Mouse (Mus musculus) CH12.LX (cell line): ENCODE measurements around the gene Sppl2b. TPM values are rescaled to one million over a fixed set of nuclear protein-coding genes. Genes with fewer than 3 reads are reported as not detected.

Experiments
- DNase-seq: peaks from one replicate; pipeline ENCODE4 v3.0.0-alpha.2; 2013; ENCODE audit errors: extremely low read depth
- H3K27ac ChIP-seq: 2 replicates; pipeline ENCODE4 v1.5.1; 2012; ENCODE audit warnings: low read depth, mild to moderate bottlenecking, control low read depth, moderate library complexity; ENCODE audit not compliant: insufficient read depth
- H3K27me3 ChIP-seq: replicated peaks from 2 replicates; pipeline ENCODE3; 2012; ENCODE audit warnings: inconsistent platforms
- H3K36me3 ChIP-seq, 2 experiments: replicated peaks in 1 of 2; 2 replicates each; pipeline versions ENCODE3 to v1.6.1; 2012; ENCODE audit warnings: inconsistent platforms in 1 of 2, low read length in 1 of 2, mild to moderate bottlenecking in 1 of 2, mixed read lengths in 1 of 2, moderate library complexity in 1 of 2; ENCODE audit not compliant: control insufficient read depth in 1 of 2, insufficient read depth in 1 of 2
- H3K4me1 ChIP-seq, 2 experiments: 2 replicates each; pipeline ENCODE4 v1.6.1; 2012; ENCODE audit warnings: inconsistent platforms in 1 of 2, moderate library complexity in 1 of 2; ENCODE audit not compliant: insufficient read depth in 2 of 2, control insufficient read depth in 1 of 2
- H3K4me2 ChIP-seq: 2 replicates; pipeline ENCODE4 v1.6.1; 2012; ENCODE audit warnings: low read depth, mild to moderate bottlenecking, control low read depth; ENCODE audit not compliant: poor library complexity, insufficient read depth, severe bottlenecking
- H3K4me3 ChIP-seq, 3 experiments: fragments of 150-350 bp in 1 of 3; sonication (generic) in 1 of 3; replicated peaks in 1 of 3; 2 replicates each; pipeline versions ENCODE3 to v1.5.1; 2011 to 2012; ENCODE audit warnings: low read depth in 2 of 3, low read length in 2 of 3, mild to moderate bottlenecking in 2 of 3, moderate library complexity in 2 of 3, control low read depth in 1 of 3, improper control_type of control experiment in 1 of 3, inconsistent platforms in 1 of 3, mixed read lengths in 1 of 3; ENCODE audit not compliant: poor library complexity in 1 of 3
- H3K79me2 ChIP-seq: replicated peaks from 2 replicates; pipeline ENCODE4 v1.6.1; 2012; ENCODE audit warnings: mild to moderate bottlenecking, moderate library complexity; ENCODE audit not compliant: control insufficient read depth, poor library complexity, insufficient read depth, severe bottlenecking; ENCODE audit errors: extremely low read depth
- H3K9ac ChIP-seq: 2 replicates; pipeline ENCODE4 v1.6.1; 2012; ENCODE audit warnings: low read depth, mild to moderate bottlenecking, control low read depth, moderate library complexity; ENCODE audit not compliant: insufficient read depth
- H3K9me3 ChIP-seq: replicated peaks from 2 replicates; pipeline ENCODE3; 2012; ENCODE audit warnings: low read length, inconsistent platforms, mixed read lengths
- BHLHE40 ChIP-seq: IDR thresholded peaks from 2 replicates; pipeline ENCODE4 v1.6.1; 2011; ENCODE audit warnings: mild to moderate bottlenecking, low read depth, low read length, improper control_type of control experiment
- ELF1 ChIP-seq: IDR thresholded peaks from 2 replicates; pipeline ENCODE4 v1.6.1; 2014; ENCODE audit warnings: low read depth, mild to moderate bottlenecking, inconsistent platforms, low read length, improper control_type of control experiment
- ETS1 ChIP-seq: conservative IDR thresholded peaks from 2 replicates; pipeline ENCODE4 v1.6.1; 2012; ENCODE audit warnings: low read depth, mild to moderate bottlenecking, inconsistent platforms, low read length, improper control_type of control experiment, moderate library complexity
- GABPA ChIP-seq: IDR thresholded peaks from 2 replicates; pipeline ENCODE4 v1.6.1; 2012; ENCODE audit warnings: low read depth, low read length, improper control_type of control experiment, inconsistent platforms; ENCODE audit not compliant: insufficient replicate concordance
- JUND ChIP-seq: conservative IDR thresholded peaks from 2 replicates; pipeline ENCODE4 v1.6.1; 2011; ENCODE audit warnings: low read depth, low read length, improper control_type of control experiment
- MEF2A ChIP-seq: IDR thresholded peaks from 2 replicates; pipeline ENCODE4 v1.6.1; 2014; ENCODE audit warnings: low read depth, mild to moderate bottlenecking, inconsistent platforms, low read length, improper control_type of control experiment, borderline replicate concordance
- NELFE ChIP-seq: IDR thresholded peaks from 2 replicates; pipeline ENCODE4 v1.6.1; 2011; ENCODE audit warnings: low read depth, low read length, improper control_type of control experiment
- POLR2A ChIP-seq: IDR thresholded peaks from 2 replicates; pipeline ENCODE4 v1.6.1; 2011; ENCODE audit warnings: low read depth, mild to moderate bottlenecking, improper control_type of control experiment, low read length
- RAD21 ChIP-seq: IDR thresholded peaks from 2 replicates; pipeline ENCODE4 v1.6.1; 2011; ENCODE audit warnings: low read depth, mild to moderate bottlenecking, low read length, improper control_type of control experiment, moderate library complexity
- RCOR1 ChIP-seq: conservative IDR thresholded peaks from 2 replicates; pipeline ENCODE4 v1.6.1; 2012; ENCODE audit warnings: low read depth, mild to moderate bottlenecking, inconsistent platforms, low read length, improper control_type of control experiment
- UBTF ChIP-seq: IDR thresholded peaks from 2 replicates; pipeline ENCODE4 v1.6.1; 2012; ENCODE audit warnings: low read depth, mild to moderate bottlenecking, inconsistent platforms, low read length, improper control_type of control experiment, moderate library complexity
- USF1 ChIP-seq: IDR thresholded peaks from 2 replicates; pipeline ENCODE4 v1.6.1; 2014; ENCODE audit warnings: low read depth, mild to moderate bottlenecking, inconsistent platforms, low read length, improper control_type of control experiment
- USF2 ChIP-seq: conservative IDR thresholded peaks from 2 replicates; pipeline ENCODE4 v1.6.1; 2011; ENCODE audit warnings: low read depth, low read length, improper control_type of control experiment
- dilution Hi-C: fragments of 300-500 bp; cut with MboI; formaldehyde crosslinking; loops from 2 replicates; pipeline ENCODE4 v1.14.3; 2020; ENCODE audit warnings: low sequenced_read_pairs; ENCODE audit not compliant: extremely low pct_unique_long_range_greater_than_20kb, extremely low pct_ligation_motif_present
- in situ Hi-C: fragments of 300-500 bp; cut with MboI; formaldehyde crosslinking; loops from 3 replicates; pipeline ENCODE4 v1.14.3; 2019; ENCODE audit warnings: low sequenced_read_pairs, low pct_ligation_motif_present, low pct_unique_long_range_greater_than_20kb, mixed read lengths
- polyA plus RNA-seq: library from polyadenylated mRNA; unstranded; fragments of >175 nt; gene quantifications from 2 replicates; pipeline ENCODE4 v1.2.1, GENCODE M21; 2012; ENCODE audit warnings: low read depth; ENCODE audit not compliant: insufficient read length
- total RNA-seq, 2 experiments: library from RNA; depleted of rRNA; stranded (reverse); fragments of 300-350 nt in 1 of 2; fragments of >200 nt in 1 of 2; gene quantifications; 2 replicates each; pipeline ENCODE4 v1.2.3; 2012 to 2014

Gene Sppl2b
- total and polyA plus RNA-seq, 3 experiments, result 13.8 to 24.1 (median 19.0) TPM

GRCm38 (mm10) chr10:80810084-80810483 is 45.0 kb upstream of the Sppl2b start:
- H3K79me2 ChIP-seq, result no peaks in the 10 kb centered on the region
- peaks cover 10 to 17% of the 10 kb centered on the region in 2 experiments for H3K4me1 ChIP-seq
- dilution Hi-C loops, result no loop called here
- no peak overlapping the region for H3K9ac ChIP-seq
- H3K36me3 ChIP-seq, result peaks cover 19 to 35% of the 10 kb centered on the region in 2 experiments
- TF ChIP-seq USF1, result no peak
- TF ChIP-seq USF2, result no peak
- TF ChIP-seq RAD21, result no peak
- no peak for TF ChIP-seq JUND
- no peak for TF ChIP-seq GABPA
- DNase-seq, result no peak
- in situ Hi-C loops, result no loop called here
- no peak overlapping the region for H3K4me2 ChIP-seq
- no peak overlapping the region for H3K27ac ChIP-seq
- H3K4me3 ChIP-seq, result no peak overlapping the region
- no peaks in the 10 kb centered on the region for H3K27me3 ChIP-seq
- peaks cover 5% of the 10 kb centered on the region for H3K9me3 ChIP-seq

- Histone ChIP-seq H3K4me3 (no peak overlapping the region), H3K27me3 (no peaks in the 10 kb centered on the region), H3K36me3 (peaks cover 0 to 11% of the 10 kb centered on the region in 2 experiments), H3K79me2 (no peaks in the 10 kb centered on the region), H3K4me1 (peaks cover 10 to 17% of the 10 kb centered on the region in 2 experiments), H3K9ac (no peak overlapping the region), H3K27ac (no peak overlapping the region), H3K4me2 (no peak overlapping the region), H3K9me3 (no peaks in the 10 kb centered on the region)
- in situ Hi-C loops (no loop called here), dilution Hi-C loops (no loop called here)
- TF ChIP-seq RCOR1 (no peak), POLR2A (no peak)
- no peak for DNase-seq
These were observed 42.6 kb upstream of the Sppl2b start for GRCm38 (mm10) chr10:80812391-80813041.

GRCm38 (mm10) chr10:80813366-80813765 is 41.7 kb upstream of the Sppl2b start, which contains the start of gene Jsrp1:
Gene Jsrp1 (minus strand): TSS chr10:80813498.
- dilution Hi-C loops, result no loop called here
- TF ChIP-seq UBTF, result no peak
- TF ChIP-seq RAD21, result no peak
- TF ChIP-seq RCOR1, result no peak
- TF ChIP-seq POLR2A, result no peak
- TF ChIP-seq NELFE, result no peak
- no peak for TF ChIP-seq ETS1
- no peak for TF ChIP-seq JUND
- TF ChIP-seq MEF2A, result no peak
- TF ChIP-seq ELF1, result no peak
- TF ChIP-seq BHLHE40, result no peak
- H3K9ac ChIP-seq, result no peak within 1 kb of the TSS
- H3K36me3 ChIP-seq, result peaks cover 0 to 4% of the 10 kb centered on the region in 2 experiments
- H3K79me2 ChIP-seq, result no peaks in the 10 kb centered on the region
- no peak within 1 kb of the TSS for H3K4me2 ChIP-seq
- in situ Hi-C loops, result no loop called here
- H3K27me3 ChIP-seq, result no peaks in the 10 kb centered on the region
- H3K9me3 ChIP-seq, result no peaks in the 10 kb centered on the region
- H3K4me3 ChIP-seq, result no peak within 1 kb of the TSS
- DNase-seq, result no peak
- H3K4me1 ChIP-seq, result peaks cover 10 to 17% of the 10 kb centered on the region in 2 experiments
- no peak within 1 kb of the TSS for H3K27ac ChIP-seq
